Mouse (Mus musculus): ENCODE data around the gene Tctn3.

The Tctn3 gene

GRCm38 (mm10) chr19:40611830-40612506 is at the start of gene Tctn3, which contains the start of gene Entpd1:
Gene Tctn3, minus strand, starts transcription at chr19:40612233.
Gene Entpd1, plus strand, starts transcription at chr19:40612366.
- in situ Hi-C loops (cut with MboI, MseI), result loop anchor here (5.0 kb wide), 1 partner anchor 110 kb away; no protein-coding TSS in a partner anchor

- in situ Hi-C loops (cut with MboI, MseI), result no loop called here
These were observed 49.1 kb upstream of the Tctn3 start for GRCm38 (mm10) chr19:40661108-40661507.

- in situ Hi-C loops (cut with MboI, MseI), result no loop called here
These were observed 48.5 kb upstream of the Tctn3 start for GRCm38 (mm10) chr19:40660510-40660909.

GRCm38 (mm10) chr19:40659651-40660478 is 47.8 kb upstream of the Tctn3 start:
- in situ Hi-C loops (cut with MboI, MseI), result loop anchor here (5.0 kb wide), 1 partner anchor 72 kb away; no protein-coding TSS in a partner anchor

GRCm38 (mm10) chr19:40658935-40659334 is 46.9 kb upstream of the Tctn3 start:
- in situ Hi-C loops (cut with MboI, MseI), result loop anchor here (5.0 kb wide), 1 partner anchor 73 kb away; no protein-coding TSS in a partner anchor

GRCm38 (mm10) chr19:40658281-40658680 is 46.2 kb upstream of the Tctn3 start:
- in situ Hi-C loops (cut with MboI, MseI), result loop anchor here (5.0 kb wide), 1 partner anchor 74 kb away; no protein-coding TSS in a partner anchor

GRCm38 (mm10) chr19:40656207-40656606 is 44.2 kb upstream of the Tctn3 start:
- in situ Hi-C loops (cut with MboI, MseI), result loop anchor here (5.0 kb wide), 1 partner anchor 76 kb away; no protein-coding TSS in a partner anchor

GRCm38 (mm10) chr19:40650090-40650489 is 38.1 kb upstream of the Tctn3 start:
- in situ Hi-C loops (cut with MboI, MseI), result no loop called here

- in situ Hi-C loops (cut with MboI, MseI), result no loop called here
These were observed 35.5 kb upstream of the Tctn3 start for GRCm38 (mm10) chr19:40647319-40648158.

- in situ Hi-C loops (cut with MboI, MseI), result no loop called here
These were observed 34.3 kb upstream of the Tctn3 start for GRCm38 (mm10) chr19:40646379-40646778.

- in situ Hi-C loops (cut with MboI, MseI), result no loop called here
These were observed 31.8 kb upstream of the Tctn3 start for GRCm38 (mm10) chr19:40643846-40644245.

- in situ Hi-C loops (cut with MboI, MseI), result no loop called here
These were observed 28.8 kb upstream of the Tctn3 start for GRCm38 (mm10) chr19:40640799-40641198.

GRCm38 (mm10) chr19:40639729-40640304 is 27.8 kb upstream of the Tctn3 start:
- in situ Hi-C loops (cut with MboI, MseI), result no loop called here

GRCm38 (mm10) chr19:40638582-40638981 is 26.5 kb upstream of the Tctn3 start:
- in situ Hi-C loops (cut with MboI, MseI), result no loop called here

GRCm38 (mm10) chr19:40637601-40638000 is 25.6 kb upstream of the Tctn3 start:
- in situ Hi-C loops (cut with MboI, MseI), result no loop called here

GRCm38 (mm10) chr19:40637091-40637490 is 25.1 kb upstream of the Tctn3 start:
- in situ Hi-C loops (cut with MboI, MseI), result no loop called here

GRCm38 (mm10) chr19:40633144-40633543 is 21.1 kb upstream of the Tctn3 start:
- in situ Hi-C loops (cut with MboI, MseI), result no loop called here

- in situ Hi-C loops (cut with MboI, MseI), result no loop called here
These were observed 20.6 kb upstream of the Tctn3 start for GRCm38 (mm10) chr19:40632668-40633067.

- in situ Hi-C loops (cut with MboI, MseI), result no loop called here
These were observed 20.2 kb upstream of the Tctn3 start for GRCm38 (mm10) chr19:40632193-40632592.

GRCm38 (mm10) chr19:40630606-40631005 is 18.6 kb upstream of the Tctn3 start:
- in situ Hi-C loops (cut with MboI, MseI), result no loop called here

- in situ Hi-C loops (cut with MboI, MseI), result no loop called here
These were observed 18.1 kb upstream of the Tctn3 start for GRCm38 (mm10) chr19:40630096-40630495.
